Mouse (Mus musculus): ENCODE measurements at regions not wholly inside any gene's neighbourhood (a gene's known extent, or its start where the extent isn't known, plus 50 kb on each side); places are given as distances from the start of the nearest gene placed in this dataset.

GRCm38 (mm10) chr1:164994247-164994660 lies 58.9 kb upstream of the Xcl1 start:
- TF ChIP-seq CTCF (IDR thresholded peaks at IDR 0.05; ENCODE audit: low read depth, low read length) (no peak), POLR2A (IDR thresholded peaks at IDR 0.05; ENCODE audit: borderline replicate concordance, low read depth, low read length) (no peak)

All from bone marrow macrophage, adult 2 months (primary cell).